Comparison of ENCODE assay signal across 14 mouse cellular contexts in the genomic region with DNA sequence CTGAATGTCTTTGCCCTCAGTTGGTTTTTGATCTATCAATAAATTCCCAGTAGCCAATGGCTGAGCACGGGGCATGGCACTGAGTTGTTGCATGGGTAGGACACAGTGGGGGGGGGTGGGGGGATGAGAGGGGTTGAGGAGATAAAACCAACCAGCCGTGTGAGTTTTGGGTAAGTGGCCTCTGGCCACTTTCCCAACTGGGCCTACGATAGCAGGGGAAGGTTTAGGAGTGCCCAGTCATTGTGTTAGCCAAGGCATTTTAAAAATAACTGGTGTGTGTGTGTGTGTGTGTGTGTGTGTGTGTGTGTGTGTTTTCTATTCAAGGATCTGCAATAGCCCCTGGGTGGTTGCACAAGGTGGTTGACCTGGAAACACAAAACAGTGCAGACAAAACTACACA. TPM values are rescaled to one million over a fixed set of nuclear protein-coding genes. Genes with fewer than 3 reads are reported as not detected.
DNase-seq lines count a peak whose midpoint lies in the region; ATAC-seq and TF ChIP-seq lines count a peak whose summit lies in the region.
"Had no signal": no experiment of that assay in that cellular context is flagged by ENCODE, and none has a peak within 500 bp of the region (broad histone marks: within the 10 kb centered on the region; RNA-seq: fewer than 3 reads in every experiment).

No protein-coding gene starts in this region.

- peak; percentile 49 to 68 for DNase-seq in heart, adult 18-20 months
- no peak for DNase-seq in heart, postnatal 25 days (ENCODE audit: low spot score)
- DNase-seq in CH12.LX (ENCODE audit: extremely low read depth) = no peak
- DNase-seq in heart, embryonic 10.5 days (ENCODE audit: low spot score) = no peak
- no peak for DNase-seq in liver, embryonic 11.5 days (ENCODE audit: low spot score)
- no peak for DNase-seq in cerebellum, adult 18-20 months
- no peak for DNase-seq in thymus, postnatal 36 days
- no peak for DNase-seq in hindbrain, postnatal 0 days (ENCODE audit: low spot score)
- DNase-seq: cerebellum, postnatal 14 days; gastrocnemius, postnatal 36 days; kidney, postnatal 36 days; right cerebral cortex, postnatal 4 days had no signal

- TF ChIP-seq RAD21 in CH12.LX (IDR thresholded peaks at IDR 0.05; ENCODE audit: low read depth, low read length) = no peak

- peak overlapping the region; percentile 47; the same call in 1 of the 2 replicates for H3K4me2 ChIP-seq in CH12.LX (ENCODE audit: insufficient read depth, low read depth, poor library complexity, severe bottlenecking)
- peak overlapping the region; percentile 42 for H3K4me2 ChIP-seq in liver, embryonic 11.5 days
- no peak overlapping the region for H3K4me2 ChIP-seq in hindbrain, postnatal 0 days (ENCODE audit: low read depth, low read length)

- H3K79me2 ChIP-seq in CH12.LX (replicated peaks; ENCODE audit: control insufficient read depth, extremely low read depth, insufficient read depth, poor library complexity, severe bottlenecking) = no peaks in the 10 kb centered on the region

- TF ChIP-seq POLR2A in CH12.LX (IDR thresholded peaks at IDR 0.05; ENCODE audit: low read depth, low read length) = no peak

- intact Hi-C loops in heart, postnatal 25 days (cut with DNase I) = no loop called here

- peak; percentile 36; the same call in 1 of the 2 replicates for ATAC-seq in liver, embryonic 11.5 days (replicated peaks; ENCODE audit: low FRiP score)
- ATAC-seq in hindbrain, postnatal 0 days = no peak

- TF ChIP-seq CTCF in CH12.LX (conservative IDR thresholded peaks at IDR 0.05 in 1 of 2, IDR thresholded peaks at IDR 0.05 in 1 of 2; ENCODE audit: low read depth in 2 of 2, low read length in 2 of 2) = no peak
- TF ChIP-seq CTCF in hindbrain, postnatal 0 days (IDR thresholded peaks at IDR 0.05; ENCODE audit: low read depth) = no peak

- H3K9ac ChIP-seq in CH12.LX (ENCODE audit: insufficient read depth, low read depth) = 0 out of 2 replicates have a peak overlapping the region, but pooled peaks have one; percentile 40
- H3K9ac ChIP-seq in liver, embryonic 11.5 days (ENCODE audit: low read depth, low read length) = no peak overlapping the region
- H3K9ac ChIP-seq in hindbrain, postnatal 0 days (replicated peaks; ENCODE audit: low read length) = no peak overlapping the region
- H3K9ac ChIP-seq: embryonic facial prominence, embryonic 13.5 days; limb, embryonic 15.5 days had no signal

- in situ Hi-C loops in CH12.LX (cut with MboI; ENCODE audit: low pct_ligation_motif_present, low pct_unique_long_range_greater_than_20kb, low sequenced_read_pairs) = no loop called here

- H3K36me3 ChIP-seq in CH12.LX (replicated peaks in 1 of 2; ENCODE audit: control insufficient read depth in 1 of 2, insufficient read depth in 1 of 2, low read length in 1 of 2) = no peaks in the 10 kb centered on the region
- no peaks in the 10 kb centered on the region for H3K36me3 ChIP-seq in heart, embryonic 10.5 days
- no peaks in the 10 kb centered on the region for H3K36me3 ChIP-seq in liver, embryonic 11.5 days (ENCODE audit: control insufficient read depth, insufficient read depth, low read length)
- no peaks in the 10 kb centered on the region for H3K36me3 ChIP-seq in hindbrain, postnatal 0 days (ENCODE audit: insufficient read depth, low read length)
- H3K36me3 ChIP-seq: embryonic facial prominence, embryonic 13.5 days; limb, embryonic 15.5 days had no signal

- no peaks in the 10 kb centered on the region for H3K27me3 ChIP-seq in CH12.LX (replicated peaks)
- no peaks in the 10 kb centered on the region for H3K27me3 ChIP-seq in heart, embryonic 10.5 days (ENCODE audit: insufficient read depth, poor library complexity, severe bottlenecking)
- H3K27me3 ChIP-seq in liver, embryonic 11.5 days (replicated peaks; ENCODE audit: control insufficient read depth, insufficient read depth, low read length) = no peaks in the 10 kb centered on the region
- H3K27me3 ChIP-seq in hindbrain, postnatal 0 days (ENCODE audit: insufficient read depth, low read length) = no peaks in the 10 kb centered on the region
- H3K27me3 ChIP-seq: embryonic facial prominence, embryonic 13.5 days; limb, embryonic 15.5 days had no signal

- peaks cover 2% of the 10 kb centered on the region for H3K9me3 ChIP-seq in CH12.LX (replicated peaks; ENCODE audit: low read length)
- no peaks in the 10 kb centered on the region for H3K9me3 ChIP-seq in heart, embryonic 10.5 days
- no peaks in the 10 kb centered on the region for H3K9me3 ChIP-seq in liver, embryonic 11.5 days (ENCODE audit: control insufficient read depth, low read length)
- no peaks in the 10 kb centered on the region for H3K9me3 ChIP-seq in hindbrain, postnatal 0 days (ENCODE audit: low read length)
- H3K9me3 ChIP-seq: embryonic facial prominence, embryonic 13.5 days; limb, embryonic 15.5 days had no signal

- H3K4me1 ChIP-seq in CH12.LX (ENCODE audit: control insufficient read depth in 1 of 2, insufficient read depth in 2 of 2) = peaks cover 15 to 43% of the 10 kb centered on the region in 2 experiments
- peaks cover 58% of the 10 kb centered on the region for H3K4me1 ChIP-seq in heart, embryonic 10.5 days
- H3K4me1 ChIP-seq in liver, embryonic 11.5 days (replicated peaks; ENCODE audit: control insufficient read depth, insufficient read depth, low read length) = peaks cover 42% of the 10 kb centered on the region
- H3K4me1 ChIP-seq in hindbrain, postnatal 0 days (ENCODE audit: insufficient read depth, low read length) = no peaks in the 10 kb centered on the region; the same call in none of the 2 replicates

- H3K4me3 ChIP-seq in CH12.LX (replicated peaks in 1 of 3; ENCODE audit: low read depth in 2 of 3, low read length in 2 of 3, poor library complexity in 1 of 3) = no peak overlapping the region
- H3K4me3 ChIP-seq in heart, embryonic 10.5 days = no peak overlapping the region
- no peak overlapping the region for H3K4me3 ChIP-seq in liver, embryonic 11.5 days (ENCODE audit: low read depth, low read length)
- no peak overlapping the region for H3K4me3 ChIP-seq in hindbrain, postnatal 0 days (ENCODE audit: low read length)
- H3K4me3 ChIP-seq: embryonic facial prominence, embryonic 13.5 days; limb, embryonic 15.5 days had no signal

- WGBS in heart, embryonic 10.5 days = 2% methylated on average over 3 of the region's 3 CpGs
- 9% methylated on average over 3 of the region's 3 CpGs for WGBS in liver, embryonic 11.5 days
- 13% methylated on average over 3 of the region's 3 CpGs for WGBS in hindbrain, postnatal 0 days

- H3K27ac ChIP-seq in CH12.LX (ENCODE audit: insufficient read depth, low read depth) = no peak overlapping the region
- H3K27ac ChIP-seq in heart, embryonic 10.5 days = peak overlapping the region; percentile 52
- peak overlapping the region; percentile 43; the same call in 1 of the 2 replicates for H3K27ac ChIP-seq in liver, embryonic 11.5 days (ENCODE audit: low read depth, low read length)
- H3K27ac ChIP-seq in hindbrain, postnatal 0 days = no peak overlapping the region
- H3K27ac ChIP-seq: limb, embryonic 15.5 days had no signal

- 0 out of 2 replicates have a peak, but pooled peaks have one; percentile 15 for TF ChIP-seq EP300 in CH12.LX (IDR thresholded peaks at IDR 0.05; ENCODE audit: low read length)

- dilution Hi-C loops in CH12.LX (cut with MboI; ENCODE audit: extremely low pct_ligation_motif_present, extremely low pct_unique_long_range_greater_than_20kb, low sequenced_read_pairs) = no loop called here

TF ChIP-seq in CH12.LX, 34 proteins besides CTCF, POLR2A, EP300 and RAD21 (continues in another document):
- TF ChIP-seq MXI1 (IDR thresholded peaks at IDR 0.05; ENCODE audit: low read depth, low read length) = no peak

RNA-seq across cellular contexts. Expression of gene March6, which starts 12.4 kb away (rescaled TPM):
- 100 to 1,000 TPM; 114 to 116 TPM for total RNA-seq in heart, adult 18-20 months (2021)
- 100 to 1,000 TPM; 100 to 111 TPM for total RNA-seq in heart, postnatal 25 days (2021)
- 18.0 and 18.3 TPM in 2 replicates for total RNA-seq in CH12.LX (2012; rRNA removed)
- 29.1 and 29.3 TPM in 2 replicates for total RNA-seq in CH12.LX (2014; rRNA removed)
- 32.2 and 41.4 TPM in 2 replicates for polyA plus RNA-seq in CH12.LX (2012; ENCODE audit: insufficient read length, low read depth)
- 30.5 and 37.3 TPM in 2 replicates for polyA plus RNA-seq in heart, embryonic 10.5 days (2016; fragmentation: Nextera tagmentation; extraction: Ambion mirVana)
- 35.5 and 36.1 TPM in 2 replicates for polyA plus RNA-seq in liver, embryonic 11.5 days (2014; fragmentation: Nextera tagmentation; extraction: Ambion mirVana)
- total RNA-seq in hindbrain, postnatal 0 days (2014; rRNA removed) = 154 and 169 TPM in 2 replicates
- 55.3 and 57.4 TPM in 2 replicates for polyA plus RNA-seq in hindbrain, postnatal 0 days (2015; fragmentation: Nextera tagmentation; extraction: Ambion mirVana)

RNA-seq across cellular contexts. Expression of gene Cmbl, which starts 21.9 kb away (rescaled TPM):
- 10 to 100 TPM; 33.7 to 35.8 TPM for total RNA-seq in heart, adult 18-20 months (2021)
- total RNA-seq in heart, postnatal 25 days (2021) = 10 to 100 TPM; 28.0 to 31.2 TPM
- total RNA-seq in CH12.LX (2012; rRNA removed) = not detected in 2 replicates
- total RNA-seq in CH12.LX (2014; rRNA removed) = not detected in 2 replicates
- 0.27 TPM in 1 of 2 replicates, not detected in the other for polyA plus RNA-seq in CH12.LX (2012; ENCODE audit: insufficient read length, low read depth)
- 7.3 and 8.4 TPM in 2 replicates for polyA plus RNA-seq in heart, embryonic 10.5 days (2016; fragmentation: Nextera tagmentation; extraction: Ambion mirVana)
- 2.9 TPM in 2 replicates for polyA plus RNA-seq in liver, embryonic 11.5 days (2014; fragmentation: Nextera tagmentation; extraction: Ambion mirVana)
- total RNA-seq in hindbrain, postnatal 0 days (2014; rRNA removed) = 15.2 and 21.2 TPM in 2 replicates
- polyA plus RNA-seq in hindbrain, postnatal 0 days (2015; fragmentation: Nextera tagmentation; extraction: Ambion mirVana) = 22.7 and 24.9 TPM in 2 replicates

RNA-seq across cellular contexts. Expression of gene Cct5, which starts 58.4 kb away (rescaled TPM):
- 100 to 1,000 TPM; 142 to 150 TPM for total RNA-seq in heart, adult 18-20 months (2021)
- 100 to 1,000 TPM; 147 to 158 TPM for total RNA-seq in heart, postnatal 25 days (2021)
- 883 and 996 TPM in 2 replicates for total RNA-seq in CH12.LX (2012; rRNA removed)
- 1,445 and 1,471 TPM in 2 replicates for total RNA-seq in CH12.LX (2014; rRNA removed)
- 858 and 964 TPM in 2 replicates for polyA plus RNA-seq in CH12.LX (2012; ENCODE audit: insufficient read length, low read depth)
- polyA plus RNA-seq in heart, embryonic 10.5 days (2016; fragmentation: Nextera tagmentation; extraction: Ambion mirVana) = 521 and 603 TPM in 2 replicates
- polyA plus RNA-seq in liver, embryonic 11.5 days (2014; fragmentation: Nextera tagmentation; extraction: Ambion mirVana) = 683 and 762 TPM in 2 replicates
- total RNA-seq in hindbrain, postnatal 0 days (2014; rRNA removed) = 251 and 279 TPM in 2 replicates
- 416 and 423 TPM in 2 replicates for polyA plus RNA-seq in hindbrain, postnatal 0 days (2015; fragmentation: Nextera tagmentation; extraction: Ambion mirVana)

RNA-seq across cellular contexts. Expression of gene Fam173b, which starts 58.4 kb away (rescaled TPM):
- 10 to 100 TPM; 20.5 to 22.8 TPM for total RNA-seq in heart, adult 18-20 months (2021)
- 10 to 100 TPM; 19.6 to 22.9 TPM for total RNA-seq in heart, postnatal 25 days (2021)
- total RNA-seq in CH12.LX (2012; rRNA removed) = 33.8 TPM in 2 replicates
- 32.1 and 37.7 TPM in 2 replicates for total RNA-seq in CH12.LX (2014; rRNA removed)
- polyA plus RNA-seq in CH12.LX (2012; ENCODE audit: insufficient read length, low read depth) = 24.5 and 25.8 TPM in 2 replicates
- polyA plus RNA-seq in heart, embryonic 10.5 days (2016; fragmentation: Nextera tagmentation; extraction: Ambion mirVana) = 15.9 and 16.1 TPM in 2 replicates
- polyA plus RNA-seq in liver, embryonic 11.5 days (2014; fragmentation: Nextera tagmentation; extraction: Ambion mirVana) = 13.8 and 14.3 TPM in 2 replicates
- total RNA-seq in hindbrain, postnatal 0 days (2014; rRNA removed) = 7.4 and 12.5 TPM in 2 replicates
- 8.2 and 8.9 TPM in 2 replicates for polyA plus RNA-seq in hindbrain, postnatal 0 days (2015; fragmentation: Nextera tagmentation; extraction: Ambion mirVana)

Comparison
In these comparisons a context has a peak if more than half of its experiments do, and no peak if none do; other contexts are left out.
1. DNase-seq: peak in heart, adult 18-20 months (2 of 2); none in heart, postnatal 25 days (single experiment), CH12.LX (single experiment), heart, embryonic 10.5 days (single experiment), liver, embryonic 11.5 days (single experiment), cerebellum, adult 18-20 months (0 of 2), thymus, postnatal 36 days (0 of 2) and hindbrain, postnatal 0 days (single experiment).
2. H3K27ac ChIP-seq: peak in heart, embryonic 10.5 days (single experiment) and liver, embryonic 11.5 days (single experiment); none in CH12.LX (single experiment) and hindbrain, postnatal 0 days (single experiment).
3. RNA of gene Cmbl, which starts 21.9 kb away (total RNA-seq): 33.7 to 35.8 TPM in heart, adult 18-20 months, 28.0 to 31.2 TPM in heart, postnatal 25 days and 15.2 to 21.2 TPM in hindbrain, postnatal 0 days; not detected in CH12.LX; every median in the first group is over 10 times any median in the second.